Mouse (Mus musculus): ENCODE results near the gene Hist1h4f. TPM values are rescaled to one million over a fixed set of nuclear protein-coding genes. Genes with fewer than 3 reads are reported as not detected.
"Not testable (repeated sequence)": the region's sequence is repeated elsewhere in the genome, so short reads cannot be mapped to it uniquely, and the experiment has no call there.

Hist1h4f gene
- total RNA-seq (2021) = 100 to 1,000 TPM; 168 to 177 TPM
- long read RNA-seq, experiment 1 = 0 reads
- long read RNA-seq, experiment 2 = 0 reads

DNA sequence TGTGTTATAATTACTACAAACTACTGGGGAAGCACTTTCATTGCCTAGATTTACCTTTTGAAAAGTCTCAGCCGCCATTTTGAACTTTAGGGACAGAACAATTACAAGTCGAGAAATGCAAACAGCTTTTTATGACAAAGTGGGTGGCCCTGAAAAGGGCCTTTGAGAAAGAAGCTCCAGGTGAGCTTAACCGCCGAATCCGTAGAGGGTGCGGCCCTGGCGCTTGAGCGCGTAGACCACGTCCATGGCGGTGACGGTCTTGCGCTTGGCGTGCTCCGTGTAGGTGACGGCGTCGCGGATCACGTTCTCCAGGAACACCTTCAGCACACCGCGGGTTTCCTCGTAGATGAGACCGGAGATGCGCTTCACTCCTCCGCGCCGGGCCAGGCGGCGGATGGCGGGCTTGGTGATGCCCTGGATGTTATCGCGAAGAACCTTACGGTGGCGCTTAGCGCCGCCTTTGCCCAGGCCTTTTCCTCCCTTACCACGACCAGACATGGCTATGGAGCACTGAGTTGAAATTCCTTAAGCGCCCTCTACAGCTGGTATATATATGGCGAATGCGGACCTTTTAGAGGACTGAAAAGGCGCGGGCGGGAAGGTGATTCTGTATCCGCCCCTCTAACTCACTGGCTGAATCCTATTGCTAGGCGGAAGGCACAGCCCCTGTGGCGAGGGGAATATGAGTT, at the start of gene Hist1h4f:
Gene Hist1h4f, minus strand, starts transcription at position 503 of the 689 bp plus-strand sequence.
- peak; percentile 83 to 94 for DNase-seq (ENCODE audit: low spot score in 2 of 2)

DNA sequence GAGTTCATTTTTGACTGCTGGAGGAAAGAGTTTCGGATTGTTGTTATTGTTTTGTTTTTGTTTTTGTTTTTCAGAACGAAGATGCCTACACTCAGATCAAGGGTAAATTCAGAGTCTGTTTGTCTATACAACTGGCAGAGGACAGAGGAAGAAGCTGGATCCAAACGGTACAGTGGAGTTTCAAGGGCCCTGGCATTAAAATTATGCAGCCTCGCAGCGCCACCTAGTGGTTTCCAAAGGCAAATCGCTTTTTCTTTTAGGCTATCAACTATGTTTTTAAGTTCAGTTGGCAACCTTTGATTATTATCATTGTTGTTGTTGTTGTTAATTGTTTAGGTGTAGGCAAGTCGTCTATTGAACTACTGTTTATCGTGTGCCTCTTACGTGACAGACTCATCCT, 46.5 kb upstream of the Hist1h4f start:
- DNase-seq (ENCODE audit: low spot score in 2 of 2) = peak; percentile 77 to 81

- no peak for DNase-seq (ENCODE audit: low spot score in 2 of 2)
Measured at GRCm38 (mm10) chr13:23595622-23596372, 44.3 kb upstream of the Hist1h4f start.

- no peak for DNase-seq (ENCODE audit: low spot score in 2 of 2)
Measured at GRCm38 (mm10) chr13:23595185-23595584, 43.7 kb upstream of the Hist1h4f start.

GRCm38 (mm10) chr13:23593051-23593770, 41.8 kb upstream of the Hist1h4f start:
- no peak for DNase-seq (ENCODE audit: low spot score in 2 of 2)

DNA sequence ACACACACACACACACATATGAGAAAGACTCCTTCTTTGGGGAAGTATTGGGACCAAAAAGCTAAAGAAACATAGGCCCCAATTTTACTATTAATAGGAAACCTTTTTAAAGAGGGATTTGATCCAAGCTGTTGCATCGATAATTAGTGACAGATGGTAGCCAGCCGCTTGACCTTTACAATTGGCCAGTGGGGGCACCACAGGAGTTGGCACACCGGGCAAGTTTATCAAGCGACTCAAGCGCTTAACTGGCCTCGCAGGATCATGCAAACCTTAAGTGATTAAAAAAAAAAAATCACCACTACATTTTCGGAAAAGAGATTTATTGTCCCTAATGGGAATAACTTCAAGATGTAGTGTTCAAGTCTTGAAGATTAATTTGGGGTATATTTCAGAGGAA, 41.2 kb upstream of the Hist1h4f start:
- no peak for DNase-seq (ENCODE audit: low spot score in 2 of 2)

DNA sequence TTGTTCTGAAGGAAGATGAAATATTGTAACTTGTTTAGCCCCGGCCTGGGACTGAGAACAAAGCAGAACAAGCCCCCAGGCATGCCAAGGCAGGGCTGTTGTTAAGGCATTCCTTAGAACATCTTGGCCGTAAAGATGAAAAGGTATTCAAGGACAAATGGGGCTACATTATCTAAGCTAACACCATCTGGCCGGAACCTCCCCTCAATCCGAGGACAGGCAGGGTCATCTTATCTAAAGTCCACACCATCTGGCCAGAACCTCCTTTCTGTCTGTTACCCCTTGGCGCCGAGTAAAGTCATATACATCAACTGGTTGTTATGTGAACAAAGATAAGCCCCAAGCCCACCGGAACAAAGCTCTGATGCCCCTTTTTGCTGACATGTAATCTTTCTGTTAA, 40.4 kb upstream of the Hist1h4f start:
- not testable (repeated sequence) for DNase-seq (ENCODE audit: low spot score in 2 of 2)

DNA sequence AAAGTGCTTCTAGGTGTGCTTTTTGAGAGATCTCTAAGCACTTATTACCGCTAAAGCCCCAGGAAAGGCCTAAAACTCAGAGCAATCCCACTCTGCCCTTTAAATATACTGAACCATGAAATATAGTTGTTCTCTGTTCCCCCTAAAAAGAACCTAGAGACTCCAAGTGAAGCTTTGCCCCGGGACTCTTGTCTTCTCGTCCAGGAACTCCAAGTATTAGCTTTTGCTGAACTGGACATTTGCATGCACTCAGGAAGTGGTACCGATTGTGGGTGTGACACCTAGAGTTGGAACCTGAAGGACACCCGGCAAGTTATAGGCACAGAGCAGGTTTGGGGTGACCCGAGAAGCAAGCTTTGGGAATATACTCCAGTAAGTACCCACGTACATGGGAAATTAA, 39.8 kb upstream of the Hist1h4f start:
- no peak for DNase-seq (ENCODE audit: low spot score in 2 of 2)

DNA sequence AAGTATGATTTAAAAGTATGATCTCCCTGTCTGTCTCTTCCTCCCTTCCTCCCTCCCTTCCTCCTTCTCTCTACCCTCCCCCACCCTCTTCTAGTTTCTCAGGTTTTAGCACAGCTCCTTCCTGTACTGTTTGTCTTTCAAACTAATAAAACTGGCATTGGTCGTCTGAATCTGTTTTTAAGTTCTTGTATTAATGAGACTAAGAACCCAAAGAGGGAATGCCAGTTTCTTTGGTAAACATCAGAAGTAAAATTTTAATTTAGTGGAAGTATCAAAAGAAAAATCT, 35.4 kb upstream of the Hist1h4f start:
- DNase-seq (ENCODE audit: low spot score in 2 of 2) = no peak

GRCm38 (mm10) chr13:23586099-23586939, 34.9 kb upstream of the Hist1h4f start:
- DNase-seq (ENCODE audit: low spot score in 2 of 2) = no peak

- peak; percentile 60 to 67 for DNase-seq (ENCODE audit: low spot score in 2 of 2)
Measured at GRCm38 (mm10) chr13:23585442-23586098, 34.1 kb upstream of the Hist1h4f start.

GRCm38 (mm10) chr13:23585029-23585441, 33.6 kb upstream of the Hist1h4f start:
- peak; percentile 66 to 78 for DNase-seq (ENCODE audit: low spot score in 2 of 2)

DNA sequence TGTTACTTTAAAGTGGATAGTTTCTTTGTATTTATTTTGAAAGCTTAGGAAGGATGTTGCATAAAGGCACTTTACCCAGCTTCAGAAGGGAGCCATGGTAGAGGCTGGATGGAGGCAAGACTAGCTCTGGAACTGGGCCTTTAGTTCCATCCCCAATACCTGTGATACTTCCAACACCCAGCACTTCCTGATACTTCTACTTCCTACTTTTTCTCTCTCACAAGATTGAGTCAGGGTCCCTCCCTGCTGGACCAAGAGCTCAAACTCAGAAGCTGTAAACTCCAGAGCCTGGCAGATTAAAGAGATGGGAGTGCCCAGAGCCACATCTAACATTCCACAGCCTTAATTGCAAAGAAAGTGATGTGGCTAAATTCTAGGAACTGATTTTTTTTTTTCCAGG, 32.9 kb upstream of the Hist1h4f start:
- DNase-seq (ENCODE audit: low spot score in 2 of 2) = no peak

DNA sequence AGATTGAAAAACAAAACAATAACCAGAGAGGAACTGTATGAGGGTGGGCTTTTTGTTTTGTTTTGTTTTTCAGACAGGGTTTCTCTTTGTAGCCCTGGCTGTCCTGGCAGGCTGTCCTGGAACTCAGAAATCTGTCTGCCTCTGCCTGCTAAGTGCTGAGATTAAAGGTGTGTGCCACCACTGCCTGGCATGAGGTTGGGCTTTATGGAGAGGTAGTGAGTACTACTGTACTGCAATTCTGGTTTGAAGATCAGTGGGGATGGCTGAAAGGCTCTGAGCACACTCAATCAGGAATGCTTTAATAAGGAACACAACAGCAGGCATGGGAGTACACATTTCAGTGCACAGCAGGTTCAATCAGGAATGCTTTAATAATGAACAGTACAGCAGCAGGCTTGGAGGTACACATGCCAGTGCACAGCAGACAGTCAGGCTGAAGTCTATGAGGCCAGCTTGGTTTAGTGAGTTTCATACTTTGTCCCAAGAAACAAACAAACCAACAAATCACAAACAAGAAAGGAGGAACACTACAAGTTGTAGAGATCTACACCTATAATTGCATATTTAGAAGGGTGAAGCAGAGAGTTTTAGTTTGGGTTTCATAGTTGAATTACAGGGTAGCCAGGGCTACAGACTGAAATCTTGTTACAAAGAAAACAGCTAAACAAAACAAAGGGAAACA, 32.1 kb upstream of the Hist1h4f start:
- no peak for DNase-seq (ENCODE audit: low spot score in 2 of 2)

DNA sequence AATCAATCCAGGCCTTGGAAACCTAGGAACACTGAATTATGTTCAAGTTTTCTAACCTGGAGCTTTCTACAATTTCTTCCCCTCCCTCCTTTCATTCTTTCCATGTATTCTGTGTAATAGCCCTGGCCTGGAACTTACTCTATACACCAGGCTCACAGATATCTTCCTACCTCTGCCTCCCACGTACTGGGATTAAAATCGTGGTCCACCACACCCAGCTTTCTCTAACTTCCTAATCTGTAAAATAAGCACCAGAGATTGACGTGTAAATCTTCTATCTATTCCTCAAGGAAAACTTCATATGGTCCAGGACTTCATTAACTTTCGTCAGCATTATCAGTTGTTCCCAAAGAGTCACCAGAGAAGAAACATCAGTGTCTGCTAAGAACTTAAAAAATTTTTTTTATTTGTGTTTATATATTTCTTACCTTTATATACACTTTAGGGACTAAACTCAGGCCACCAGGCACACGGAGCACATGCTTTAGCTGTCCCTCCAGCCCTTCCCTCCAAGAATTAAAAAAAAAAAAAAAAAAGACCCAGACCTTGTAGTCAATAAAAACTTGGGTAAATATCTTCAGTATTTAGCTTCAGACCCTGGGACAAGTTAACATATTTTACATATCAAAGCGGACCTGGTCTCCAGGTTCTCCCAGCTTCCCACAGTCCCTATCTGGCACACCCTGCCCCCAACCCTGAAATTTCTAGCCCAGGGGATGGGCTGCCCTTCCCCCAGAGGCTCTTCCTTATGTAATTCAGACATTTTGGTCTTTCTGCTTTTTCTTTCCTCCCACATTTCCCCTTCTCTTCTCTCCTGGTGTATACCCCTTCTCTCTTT, 31.0 kb upstream of the Hist1h4f start:
- no peak for DNase-seq (ENCODE audit: low spot score in 2 of 2)

DNA sequence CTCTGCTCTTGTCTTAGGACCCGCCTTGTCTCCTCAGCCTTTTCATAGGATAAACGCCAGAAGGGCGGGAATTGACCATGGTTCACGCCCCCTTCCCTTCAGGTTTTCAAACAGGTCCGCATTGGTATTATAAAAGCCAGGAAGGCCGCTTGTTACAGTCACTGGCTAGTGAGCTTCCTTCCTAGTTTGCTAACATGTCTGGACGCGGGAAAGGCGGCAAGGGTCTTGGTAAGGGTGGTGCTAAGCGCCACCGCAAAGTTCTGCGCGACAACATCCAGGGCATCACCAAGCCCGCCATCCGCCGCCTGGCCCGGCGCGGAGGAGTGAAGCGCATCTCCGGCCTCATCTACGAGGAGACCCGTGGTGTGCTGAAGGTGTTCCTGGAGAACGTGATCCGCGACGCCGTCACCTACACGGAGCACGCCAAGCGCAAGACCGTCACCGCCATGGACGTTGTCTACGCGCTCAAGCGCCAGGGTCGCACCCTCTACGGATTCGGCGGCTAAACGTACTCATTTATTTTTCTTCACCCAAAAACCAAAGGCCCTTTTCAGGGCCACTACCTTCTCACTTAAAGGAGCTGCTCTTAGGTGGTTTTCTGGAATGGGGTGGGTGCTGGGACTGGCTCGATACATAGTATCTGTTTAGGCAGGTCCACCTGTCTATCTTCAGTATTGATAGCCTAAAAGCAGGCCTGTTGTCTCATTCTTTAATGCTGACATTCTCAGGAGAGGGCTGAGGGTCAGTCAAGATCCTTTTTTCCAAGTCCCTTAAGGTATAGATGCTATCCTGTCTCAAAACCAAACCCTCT, 30.2 kb upstream of the Hist1h4f start, which contains the start of gene Hist1h4d:
Gene Hist1h4d, plus strand, starts transcription at position 191 of the 811 bp plus-strand sequence.
- DNase-seq (ENCODE audit: low spot score in 2 of 2) = peak; percentile 95 to 96

DNA sequence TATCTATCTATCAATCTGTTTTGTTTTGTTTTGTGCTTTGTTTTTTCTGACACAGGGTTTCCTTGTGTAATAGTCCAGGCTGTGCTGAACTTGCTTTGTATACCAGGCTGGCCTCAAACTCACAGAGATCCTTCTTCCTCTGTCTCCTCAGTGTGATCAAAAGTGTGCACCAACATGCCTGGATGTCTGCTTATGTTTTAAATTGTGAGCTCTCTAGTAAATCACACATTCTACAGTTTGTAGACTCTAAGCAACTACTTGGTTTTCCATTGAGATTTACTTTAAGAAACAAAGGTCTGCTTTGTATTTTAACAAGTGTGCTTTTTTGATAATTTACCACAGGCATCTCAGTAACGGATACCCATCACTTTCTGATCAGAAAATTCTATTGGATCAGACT, 26.4 kb upstream of the Hist1h4f start:
- DNase-seq (ENCODE audit: low spot score in 2 of 2) = no peak
